Mouse (Mus musculus) CH12.LX (cell line): ENCODE measurements around the gene Zmynd19. TPM values are rescaled to one million over a fixed set of nuclear protein-coding genes. Genes with fewer than 3 reads are reported as not detected.
A peak's percentile ranks its signal among the peaks of the same experiment; 100 is the strongest.

Experiments
- DNase-seq: peaks from one replicate; pipeline ENCODE4 v3.0.0-alpha.2; 2013; ENCODE audit errors: extremely low read depth
- H3K27ac ChIP-seq: 2 replicates; pipeline ENCODE4 v1.5.1; 2012; ENCODE audit warnings: low read depth, mild to moderate bottlenecking, control low read depth, moderate library complexity; ENCODE audit not compliant: insufficient read depth
- H3K27me3 ChIP-seq: replicated peaks from 2 replicates; pipeline ENCODE3; 2012; ENCODE audit warnings: inconsistent platforms
- H3K36me3 ChIP-seq, 2 experiments: replicated peaks in 1 of 2; 2 replicates each; pipeline versions ENCODE3 to v1.6.1; 2012; ENCODE audit warnings: inconsistent platforms in 1 of 2, low read length in 1 of 2, mild to moderate bottlenecking in 1 of 2, mixed read lengths in 1 of 2, moderate library complexity in 1 of 2; ENCODE audit not compliant: control insufficient read depth in 1 of 2, insufficient read depth in 1 of 2
- H3K4me1 ChIP-seq, 2 experiments: 2 replicates each; pipeline ENCODE4 v1.6.1; 2012; ENCODE audit warnings: inconsistent platforms in 1 of 2, moderate library complexity in 1 of 2; ENCODE audit not compliant: insufficient read depth in 2 of 2, control insufficient read depth in 1 of 2
- H3K4me2 ChIP-seq: 2 replicates; pipeline ENCODE4 v1.6.1; 2012; ENCODE audit warnings: low read depth, mild to moderate bottlenecking, control low read depth; ENCODE audit not compliant: poor library complexity, insufficient read depth, severe bottlenecking
- H3K4me3 ChIP-seq, 3 experiments: fragments of 150-350 bp in 1 of 3; sonication (generic) in 1 of 3; replicated peaks in 1 of 3; 2 replicates each; pipeline versions ENCODE3 to v1.5.1; 2011 to 2012; ENCODE audit warnings: low read depth in 2 of 3, low read length in 2 of 3, mild to moderate bottlenecking in 2 of 3, moderate library complexity in 2 of 3, control low read depth in 1 of 3, improper control_type of control experiment in 1 of 3, inconsistent platforms in 1 of 3, mixed read lengths in 1 of 3; ENCODE audit not compliant: poor library complexity in 1 of 3
- H3K79me2 ChIP-seq: replicated peaks from 2 replicates; pipeline ENCODE4 v1.6.1; 2012; ENCODE audit warnings: mild to moderate bottlenecking, moderate library complexity; ENCODE audit not compliant: control insufficient read depth, poor library complexity, insufficient read depth, severe bottlenecking; ENCODE audit errors: extremely low read depth
- H3K9ac ChIP-seq: 2 replicates; pipeline ENCODE4 v1.6.1; 2012; ENCODE audit warnings: low read depth, mild to moderate bottlenecking, control low read depth, moderate library complexity; ENCODE audit not compliant: insufficient read depth
- H3K9me3 ChIP-seq: replicated peaks from 2 replicates; pipeline ENCODE3; 2012; ENCODE audit warnings: low read length, inconsistent platforms, mixed read lengths
- BHLHE40 ChIP-seq: IDR thresholded peaks from 2 replicates; pipeline ENCODE4 v1.6.1; 2011; ENCODE audit warnings: mild to moderate bottlenecking, low read depth, low read length, improper control_type of control experiment
- CTCF ChIP-seq, 2 experiments: IDR thresholded peaks in 1 of 2; conservative IDR thresholded peaks in 1 of 2; 2 replicates each; pipeline ENCODE4 v1.5.1; 2011 to 2012; ENCODE audit warnings: low read depth in 2 of 2, low read length in 2 of 2, improper control_type of control experiment in 1 of 2, inconsistent platforms in 1 of 2, mild to moderate bottlenecking in 1 of 2, moderate library complexity in 1 of 2
- E2F4 ChIP-seq: IDR thresholded peaks from 2 replicates; pipeline ENCODE4 v1.6.1; 2011; ENCODE audit warnings: low read depth, low read length, improper control_type of control experiment; ENCODE audit not compliant: insufficient replicate concordance
- IRF4 ChIP-seq: IDR thresholded peaks from 2 replicates; pipeline ENCODE4 v1.6.1; 2014; ENCODE audit warnings: low read depth, mild to moderate bottlenecking, inconsistent platforms, low read length, improper control_type of control experiment
- JUN ChIP-seq: IDR thresholded peaks from 2 replicates; pipeline ENCODE4 v1.6.1; 2011; ENCODE audit warnings: low read depth, mild to moderate bottlenecking, low read length, improper control_type of control experiment, moderate library complexity; ENCODE audit not compliant: insufficient read depth
- JUND ChIP-seq: conservative IDR thresholded peaks from 2 replicates; pipeline ENCODE4 v1.6.1; 2011; ENCODE audit warnings: low read depth, low read length, improper control_type of control experiment
- MAFK ChIP-seq: IDR thresholded peaks from 2 replicates; pipeline ENCODE4 v1.6.1; 2011; ENCODE audit warnings: low read length, improper control_type of control experiment; ENCODE audit not compliant: insufficient replicate concordance
- MEF2A ChIP-seq: IDR thresholded peaks from 2 replicates; pipeline ENCODE4 v1.6.1; 2014; ENCODE audit warnings: low read depth, mild to moderate bottlenecking, inconsistent platforms, low read length, improper control_type of control experiment, borderline replicate concordance
- MXI1 ChIP-seq: IDR thresholded peaks from 2 replicates; pipeline ENCODE4 v1.6.1; 2011; ENCODE audit warnings: mild to moderate bottlenecking, low read depth, low read length, improper control_type of control experiment
- MYC ChIP-seq: IDR thresholded peaks from 2 replicates; pipeline ENCODE4 v1.6.1; 2011; ENCODE audit warnings: low read depth, mild to moderate bottlenecking, improper control_type of control experiment, low read length
- NRF1 ChIP-seq: IDR thresholded peaks from 2 replicates; pipeline ENCODE4 v1.6.1; 2014; ENCODE audit warnings: low read depth, mild to moderate bottlenecking, inconsistent platforms, low read length, improper control_type of control experiment, moderate library complexity
- POLR2AphosphoS2 ChIP-seq: IDR thresholded peaks from 2 replicates; pipeline ENCODE4 v1.6.1; 2011; ENCODE audit warnings: low read depth, low read length, improper control_type of control experiment
- RAD21 ChIP-seq: IDR thresholded peaks from 2 replicates; pipeline ENCODE4 v1.6.1; 2011; ENCODE audit warnings: low read depth, mild to moderate bottlenecking, low read length, improper control_type of control experiment, moderate library complexity
- RCOR1 ChIP-seq: conservative IDR thresholded peaks from 2 replicates; pipeline ENCODE4 v1.6.1; 2012; ENCODE audit warnings: low read depth, mild to moderate bottlenecking, inconsistent platforms, low read length, improper control_type of control experiment
- SMC3 ChIP-seq: IDR thresholded peaks from 2 replicates; pipeline ENCODE4 v1.6.1; 2011; ENCODE audit warnings: low read depth, low read length, improper control_type of control experiment
- TBP ChIP-seq: conservative IDR thresholded peaks from 2 replicates; pipeline ENCODE4 v1.6.1; 2011; ENCODE audit warnings: low read depth, low read length, improper control_type of control experiment
- ZC3H11A ChIP-seq: IDR thresholded peaks from 2 replicates; pipeline ENCODE4 v1.6.1; 2012; ENCODE audit warnings: low read depth, mild to moderate bottlenecking, inconsistent platforms, low read length, improper control_type of control experiment
- ZKSCAN1 ChIP-seq: IDR thresholded peaks from 2 replicates; pipeline ENCODE4 v1.6.1; 2012; ENCODE audit warnings: low read depth, inconsistent platforms, low read length, improper control_type of control experiment, borderline replicate concordance
- dilution Hi-C: fragments of 300-500 bp; cut with MboI; formaldehyde crosslinking; loops from 2 replicates; pipeline ENCODE4 v1.14.3; 2020; ENCODE audit warnings: low sequenced_read_pairs; ENCODE audit not compliant: extremely low pct_unique_long_range_greater_than_20kb, extremely low pct_ligation_motif_present
- in situ Hi-C: fragments of 300-500 bp; cut with MboI; formaldehyde crosslinking; loops from 3 replicates; pipeline ENCODE4 v1.14.3; 2019; ENCODE audit warnings: low sequenced_read_pairs, low pct_ligation_motif_present, low pct_unique_long_range_greater_than_20kb, mixed read lengths
- polyA plus RNA-seq: library from polyadenylated mRNA; unstranded; fragments of >175 nt; gene quantifications from 2 replicates; pipeline ENCODE4 v1.2.1, GENCODE M21; 2012; ENCODE audit warnings: low read depth; ENCODE audit not compliant: insufficient read length
- total RNA-seq, 2 experiments: library from RNA; depleted of rRNA; stranded (reverse); fragments of 300-350 nt in 1 of 2; fragments of >200 nt in 1 of 2; gene quantifications; 2 replicates each; pipeline ENCODE4 v1.2.3; 2012 to 2014

The Zmynd19 gene
- total and polyA plus RNA-seq, 3 experiments: 40.9 to 70.2 (median 41.6) TPM

DNA sequence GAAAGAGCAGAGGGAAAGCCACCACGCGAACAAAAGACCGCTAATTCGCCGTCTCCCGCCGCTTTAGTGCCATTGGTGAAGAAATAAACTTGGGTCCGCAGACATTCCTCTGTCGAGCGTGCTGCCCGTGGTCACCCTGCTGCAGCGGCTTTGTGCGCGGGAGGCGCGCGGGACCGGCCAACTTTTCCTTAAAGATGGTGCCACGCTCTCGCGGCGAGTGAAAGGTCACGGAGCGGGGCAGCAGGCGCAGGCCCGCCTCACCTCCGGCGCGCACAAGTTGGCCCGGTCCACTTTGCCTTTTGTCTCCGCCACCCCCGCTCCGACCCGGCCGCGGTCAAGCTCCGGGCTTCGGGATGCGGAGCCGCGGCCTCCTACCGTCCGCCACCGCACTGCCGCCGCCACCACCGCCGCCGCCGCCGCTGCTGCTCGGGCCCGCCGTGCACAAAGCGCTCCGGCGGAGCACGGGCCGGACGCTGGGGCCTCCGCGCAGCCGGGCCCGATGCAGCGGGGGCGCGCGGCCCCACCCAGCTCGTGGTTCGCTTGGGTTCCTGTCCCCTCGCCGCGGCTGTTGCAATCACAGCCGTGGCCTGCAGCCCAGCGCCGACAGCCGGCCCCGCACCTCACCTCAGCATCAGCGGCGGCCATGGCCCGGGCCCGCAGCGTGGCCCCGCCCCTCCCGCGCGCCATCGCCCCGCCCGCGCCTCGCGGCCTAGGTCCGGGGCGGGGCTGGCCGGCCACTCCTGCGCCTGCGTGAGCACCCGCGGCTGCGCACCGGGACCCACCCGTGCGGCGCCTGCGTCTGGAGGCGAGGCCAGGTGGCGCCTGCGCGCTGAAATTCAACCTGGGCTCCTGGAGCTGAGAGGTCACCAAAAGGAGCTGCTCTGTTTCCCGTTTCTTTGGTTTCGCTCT lies 30.4 kb upstream of the Zmynd19 start, which contains the start of gene Ehmt1 (continued):
- TF ChIP-seq NRF1 (peak; percentile 98), MYC (0 out of 2 replicates have a peak, but pooled peaks have one; percentile 24)

DNA sequence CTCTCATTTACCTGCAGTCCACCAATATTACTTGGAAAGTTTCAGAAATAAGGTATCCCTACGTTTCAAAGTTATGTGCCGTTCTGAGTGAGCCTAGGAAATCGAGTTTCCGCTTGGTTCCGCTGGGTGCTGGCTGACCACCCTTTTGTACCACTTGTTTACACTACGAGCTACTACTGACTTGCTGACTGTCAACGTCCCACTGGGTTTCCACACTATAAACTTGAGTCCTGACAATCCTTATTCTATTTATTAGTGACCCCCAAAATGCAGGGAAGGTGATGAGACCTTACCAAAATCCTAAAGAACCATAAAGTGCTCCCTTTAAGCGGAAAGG lies 29.8 kb upstream of the Zmynd19 start:
- Histone ChIP-seq H3K4me1 (peaks cover 0 to 15% of the 10 kb centered on the region in 2 experiments; a peak in 3 of 4 replicates), H3K9ac (peak overlapping the region; percentile 59), H3K4me3 (peak overlapping the region; percentile 56 to 89 (median 62)), H3K27ac (no peak overlapping the region), H3K79me2 (peaks cover 30% of the 10 kb centered on the region), H3K27me3 (no peaks in the 10 kb centered on the region), H3K4me2 (peak overlapping the region; percentile 41), H3K36me3 (peaks cover 2 to 8% of the 10 kb centered on the region in 2 experiments), H3K9me3 (no peaks in the 10 kb centered on the region)
- DNase-seq: no peak
- dilution Hi-C loops (no loop called here), in situ Hi-C loops (no loop called here)
- TF ChIP-seq JUN: no peak
- no peak for TF ChIP-seq JUND
- TF ChIP-seq E2F4: no peak
- TF ChIP-seq TBP: no peak
- 0 out of 2 replicates have a peak, but pooled peaks have one; percentile 1 for TF ChIP-seq MEF2A
- TF ChIP-seq BHLHE40: 0 out of 2 replicates have a peak, but pooled peaks have one; percentile 3
- TF ChIP-seq IRF4: 0 out of 2 replicates have a peak, but pooled peaks have one; percentile 1

GRCm38 (mm10) chr2:24923561-24923960 lies 26.0 kb upstream of the Zmynd19 start:
- H3K9me3 ChIP-seq: no peaks in the 10 kb centered on the region
- H3K79me2 ChIP-seq: peaks cover 5% of the 10 kb centered on the region; the same call in 1 of the 2 replicates
- H3K9ac ChIP-seq: no peak overlapping the region
- peaks cover 4 to 24% of the 10 kb centered on the region in 2 experiments for H3K4me1 ChIP-seq
- dilution Hi-C loops (no loop called here), in situ Hi-C loops (no loop called here)
- H3K4me3 ChIP-seq: no peak overlapping the region
- no peak overlapping the region for H3K27ac ChIP-seq
- H3K27me3 ChIP-seq: no peaks in the 10 kb centered on the region
- TF ChIP-seq MAFK (no peak), RCOR1 (no peak), IRF4 (no peak), CTCF (conservative IDR thresholded peaks at IDR 0.05 in 1 of 2, IDR thresholded peaks at IDR 0.05 in 1 of 2; ENCODE audit: low read depth in 2 of 2, low read length in 2 of 2) (peak; percentile 29 to 67; a peak in 3 of 4 replicates), RAD21 (peak; percentile 61), POLR2AphosphoS2 (no peak), SMC3 (peak; percentile 45; the same call in 1 of the 2 replicates), ZC3H11A (no peak), ZKSCAN1 (no peak), MXI1 (no peak)
- no peak overlapping the region for H3K4me2 ChIP-seq
- DNase-seq: no peak
- H3K36me3 ChIP-seq: peaks cover 18 to 34% of the 10 kb centered on the region in 2 experiments
